Mouse (Mus musculus) CD4-positive, CD25-positive, alpha-beta regulatory T cell, adult 9 weeks (primary cell): ENCODE measurements around the gene Gm7942. TPM values are rescaled to one million over a fixed set of nuclear protein-coding genes. Genes with fewer than 3 reads are reported as not detected.

ENCODE experiments used
- polyA plus RNA-seq: library from polyadenylated mRNA; unstranded; fragments of 100-300 nt; shearing (Covaris generic); gene quantifications from one replicate; pipeline ENCODE4 v1.2.1, GENCODE M21; 2017

Gene Gm7942
- not detected for polyA plus RNA-seq

DNA sequence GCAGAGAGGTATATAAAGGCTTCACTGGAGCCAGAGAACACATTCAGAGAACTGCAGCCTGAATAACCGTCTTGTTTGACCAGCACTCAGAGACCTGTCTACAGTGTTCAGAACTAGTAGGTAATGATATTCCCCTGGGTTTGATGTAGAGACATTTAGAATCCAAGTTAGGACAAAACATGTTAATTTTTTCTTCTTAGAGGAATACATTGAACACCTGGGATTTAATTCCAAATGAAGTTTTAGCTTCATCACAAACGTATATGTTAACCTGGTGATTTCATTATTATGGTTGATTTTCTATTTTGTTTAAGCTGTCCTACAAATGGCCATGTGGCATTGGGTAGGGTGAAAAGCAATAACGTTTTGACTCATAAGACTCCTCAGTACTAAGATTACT, at the start of gene Gm7942:
Gene Gm7942 (plus strand): TSS at position 301 of the 400 bp plus-strand sequence.

Other genes starting within 250 kb of the Gm7942 start
- not detected for gene Gm3183, start 241.5 kb upstream of the Gm7942 start, polyA plus RNA-seq
- not detected for gene Gm6367, start 118.3 kb upstream of the Gm7942 start, polyA plus RNA-seq
- 0.27 TPM for gene Gm16513, start 75.7 kb downstream of the Gm7942 start, polyA plus RNA-seq
- not detected for gene Gm10424, start 165.8 kb downstream of the Gm7942 start, polyA plus RNA-seq
- gene Gm3259, start 199.0 kb downstream of the Gm7942 start, polyA plus RNA-seq = not detected